Mouse (Mus musculus) liver, embryonic 12.5 days (tissue): ENCODE results near the gene Inip. TPM values are rescaled to one million over a fixed set of nuclear protein-coding genes. Genes with fewer than 3 reads are reported as not detected.

ENCODE experiments used
- ATAC-seq: fragments of 200-750 bp; cut with Nextera tagmentation; 2 replicates; pipeline ENCODE4 v1.8.0; 2017; ENCODE audit warnings: moderate number of reproducible peaks, mild to moderate bottlenecking, moderate library complexity
- H3K27ac ChIP-seq: fragments of 300-500 bp; sonication (generic); 2 replicates; pipeline ENCODE4 v1.5.1; 2016; ENCODE audit warnings: mild to moderate bottlenecking
- H3K27me3 ChIP-seq: fragments of 300-500 bp; sonication (generic); replicated peaks from 2 replicates; pipeline ENCODE4 v1.6.1; 2016; ENCODE audit warnings: mild to moderate bottlenecking, moderate library complexity
- H3K36me3 ChIP-seq: fragments of 300-500 bp; sonication (generic); 2 replicates; pipeline ENCODE4 v1.6.1; 2016; ENCODE audit warnings: mild to moderate bottlenecking, moderate library complexity
- H3K4me1 ChIP-seq: fragments of 300-500 bp; sonication (generic); 2 replicates; pipeline ENCODE4 v1.6.1; 2016
- H3K4me2 ChIP-seq: fragments of 300-500 bp; sonication (generic); 2 replicates; pipeline ENCODE4 v1.6.1; 2016; ENCODE audit warnings: mild to moderate bottlenecking, moderate library complexity
- H3K4me3 ChIP-seq: fragments of 300-500 bp; sonication (generic); 2 replicates; pipeline ENCODE4 v1.5.1; 2016; ENCODE audit warnings: mild to moderate bottlenecking, moderate library complexity
- H3K9ac ChIP-seq: fragments of 300-500 bp; sonication (generic); 2 replicates; pipeline ENCODE4 v1.6.1; 2016; ENCODE audit warnings: mild to moderate bottlenecking, moderate library complexity
- H3K9me3 ChIP-seq: fragments of 300-500 bp; sonication (generic); replicated peaks from 2 replicates; pipeline ENCODE4 v1.6.1; 2016; ENCODE audit warnings: mild to moderate bottlenecking, moderate library complexity
- WGBS: fragments of 180-500 bp; shearing (Covaris S2); methylation state at CpG from one replicate; pipeline ENCODE4 v1.1.7; 2016; ENCODE audit not compliant: insufficient replicate concordance; 5-methylcytosine and 5-hydroxymethylcytosine counted together
- polyA plus RNA-seq: library from polyadenylated mRNA; unstranded; fragments of >200 nt; fragmentation: Nextera tagmentation; extraction: Ambion mirVana; gene quantifications from 2 replicates; pipeline ENCODE4 v1.2.1, GENCODE M21; 2016

Inip gene
- polyA plus RNA-seq, 1 experiment from 2014 or later: 35.8 TPM

GRCm38 (mm10) chr4:59807521-59807920 is 6.1 kb upstream of the Inip start:
- WGBS: 56% methylated on average over 2 of the region's 2 CpGs
- Histone ChIP-seq H3K4me2 (peak overlapping the region; percentile 100), H3K9me3 (no peaks in the 10 kb centered on the region), H3K36me3 (peaks cover 4% of the 10 kb centered on the region; the same call in 1 of the 2 replicates), H3K27ac (no peak overlapping the region), H3K4me3 (no peak overlapping the region), H3K9ac (no peak overlapping the region), H3K27me3 (no peaks in the 10 kb centered on the region), H3K4me1 (peaks cover 60% of the 10 kb centered on the region)
- ATAC-seq: no peak

DNA sequence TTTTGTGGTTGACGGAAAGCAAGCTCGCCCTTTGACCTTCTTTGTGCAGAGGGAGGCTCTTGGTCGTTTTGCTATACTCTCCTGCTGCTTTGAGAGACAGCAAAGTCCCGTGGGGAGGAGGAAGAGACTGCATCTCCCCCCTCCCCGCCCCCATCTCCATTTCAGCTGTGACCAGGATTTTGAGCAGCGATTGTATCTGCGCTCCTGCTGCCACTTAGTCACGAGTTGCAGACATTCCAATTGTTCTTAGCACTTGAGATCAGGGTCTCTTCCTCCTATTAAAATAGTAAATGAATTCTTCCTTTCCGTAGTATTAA is 5.4 kb upstream of the Inip start:
- no peak for ATAC-seq

GRCm38 (mm10) chr4:59805968-59806878 is 4.8 kb upstream of the Inip start:
- peaks cover 69% of the 10 kb centered on the region for H3K4me1 ChIP-seq
- no peaks in the 10 kb centered on the region for H3K9me3 ChIP-seq
- H3K36me3 ChIP-seq: peaks cover 4% of the 10 kb centered on the region; the same call in 1 of the 2 replicates
- peak overlapping the region; percentile 74 for H3K27ac ChIP-seq
- H3K4me2 ChIP-seq: peak overlapping the region; percentile 100
- H3K9ac ChIP-seq: peak overlapping the region; percentile 89
- peak overlapping the region; percentile 92 for H3K4me3 ChIP-seq
- under 1% methylated on average over 56 of the region's 58 CpGs for WGBS
- ATAC-seq: peak; percentile 49
- H3K27me3 ChIP-seq: no peaks in the 10 kb centered on the region

More for the DNA sequence above, 5.4 kb upstream of the Inip start:
- Histone ChIP-seq H3K36me3 (peaks cover 4% of the 10 kb centered on the region; the same call in 1 of the 2 replicates), H3K4me2 (peak overlapping the region; percentile 100), H3K4me1 (peaks cover 67% of the 10 kb centered on the region), H3K4me3 (peak overlapping the region; percentile 92), H3K9me3 (no peaks in the 10 kb centered on the region), H3K27me3 (no peaks in the 10 kb centered on the region), H3K9ac (peak overlapping the region; percentile 89), H3K27ac (peak overlapping the region; percentile 23; the same call in 1 of the 2 replicates)
- WGBS: 10% methylated on average over 9 of the region's 9 CpGs

GRCm38 (mm10) chr4:59805181-59805967 is 4.0 kb upstream of the Inip start, which contains the start of gene Snx30:
TSS of gene Snx30 (plus strand) at chr4:59805840.
- peak within 1 kb of the TSS; percentile 74 for H3K27ac ChIP-seq
- H3K4me2 ChIP-seq: peak within 1 kb of the TSS; percentile 100
- no peaks in the 10 kb centered on the region for H3K27me3 ChIP-seq
- H3K36me3 ChIP-seq: peaks cover 2% of the 10 kb centered on the region; the same call in 1 of the 2 replicates
- no peaks in the 10 kb centered on the region for H3K9me3 ChIP-seq
- H3K4me3 ChIP-seq: peak within 1 kb of the TSS; percentile 92
- ATAC-seq: peak; percentile 85
- peaks cover 69% of the 10 kb centered on the region for H3K4me1 ChIP-seq
- 7% methylated on average over 45 of the region's 45 CpGs for WGBS
- H3K9ac ChIP-seq: peak within 1 kb of the TSS; percentile 89

GRCm38 (mm10) chr4:59804754-59805153 is 3.4 kb upstream of the Inip start:
- no peaks in the 10 kb centered on the region for H3K36me3 ChIP-seq
- 64% methylated on average over 1 of the region's 1 CpGs for WGBS
- H3K27me3 ChIP-seq: no peaks in the 10 kb centered on the region
- H3K4me3 ChIP-seq: peak overlapping the region; percentile 92
- H3K4me2 ChIP-seq: peak overlapping the region; percentile 100
- H3K27ac ChIP-seq: peak overlapping the region; percentile 74
- no peak for ATAC-seq
- H3K9ac ChIP-seq: peak overlapping the region; percentile 89; the same call in 1 of the 2 replicates
- H3K9me3 ChIP-seq: no peaks in the 10 kb centered on the region
- H3K4me1 ChIP-seq: peaks cover 69% of the 10 kb centered on the region

- ATAC-seq: no peak
- WGBS: 25% methylated on average over 5 of the region's 5 CpGs
- H3K4me2 ChIP-seq: 0 out of 2 replicates have a peak overlapping the region, but pooled peaks have one; percentile 18
- no peak overlapping the region for H3K4me3 ChIP-seq
- H3K27me3 ChIP-seq: no peaks in the 10 kb centered on the region
- peak overlapping the region; percentile 77 for H3K27ac ChIP-seq
- H3K9ac ChIP-seq: no peak overlapping the region
- H3K36me3 ChIP-seq: no peaks in the 10 kb centered on the region
- peaks cover 62% of the 10 kb centered on the region for H3K4me1 ChIP-seq
- H3K9me3 ChIP-seq: no peaks in the 10 kb centered on the region
These were observed 2.0 kb upstream of the Inip start for GRCm38 (mm10) chr4:59803358-59803757.

DNA sequence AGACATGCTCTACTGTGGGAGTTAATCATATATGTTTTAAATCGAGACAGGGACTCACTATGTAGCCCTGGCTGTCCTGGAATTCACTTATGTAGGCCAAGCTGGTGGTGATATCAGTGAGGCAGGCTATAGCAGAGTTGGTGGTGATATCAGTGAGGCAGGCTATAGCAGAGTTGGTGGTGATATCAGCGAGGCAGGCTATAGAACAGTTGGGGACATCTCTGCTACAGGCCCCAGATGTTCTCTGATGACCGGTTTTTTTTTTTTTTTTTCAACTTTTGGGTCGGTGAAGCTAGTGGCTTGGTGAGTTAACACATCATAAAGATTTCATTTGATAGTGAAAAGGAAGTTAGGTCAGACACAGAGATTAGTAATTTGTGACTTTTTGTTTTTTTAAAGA is 1.4 kb upstream of the Inip start:
- no peaks in the 10 kb centered on the region for H3K9me3 ChIP-seq
- no peak overlapping the region for H3K4me3 ChIP-seq
- H3K36me3 ChIP-seq: no peaks in the 10 kb centered on the region
- WGBS: 19% methylated on average over 4 of the region's 4 CpGs
- H3K4me1 ChIP-seq: peaks cover 57% of the 10 kb centered on the region
- H3K27me3 ChIP-seq: no peaks in the 10 kb centered on the region
- H3K9ac ChIP-seq: 0 out of 2 replicates have a peak overlapping the region, but pooled peaks have one; percentile 6
- peak overlapping the region; percentile 18; the same call in 1 of the 2 replicates for H3K4me2 ChIP-seq
- peak overlapping the region; percentile 77 for H3K27ac ChIP-seq
- peak; percentile 87 for ATAC-seq

GRCm38 (mm10) chr4:59802107-59802506 is 718 bp upstream of the Inip start:
- 83% methylated on average over 6 of the region's 6 CpGs for WGBS
- Histone ChIP-seq H3K4me3 (no peak overlapping the region), H3K27ac (peak overlapping the region; percentile 77), H3K9ac (0 out of 2 replicates have a peak overlapping the region, but pooled peaks have one; percentile 6), H3K36me3 (no peaks in the 10 kb centered on the region), H3K27me3 (no peaks in the 10 kb centered on the region), H3K9me3 (no peaks in the 10 kb centered on the region), H3K4me2 (no peak overlapping the region), H3K4me1 (peaks cover 51% of the 10 kb centered on the region)
- ATAC-seq: no peak

- H3K36me3 ChIP-seq: no peaks in the 10 kb centered on the region
- ATAC-seq: no peak
- no peaks in the 10 kb centered on the region for H3K9me3 ChIP-seq
- whole genome bisulfite sequencing: 72% methylated on average over 5 of the region's 5 CpGs
- H3K27me3 ChIP-seq: no peaks in the 10 kb centered on the region
- no peak overlapping the region for H3K4me3 ChIP-seq
- no peak overlapping the region for H3K9ac ChIP-seq
- no peak overlapping the region for H3K27ac ChIP-seq
- H3K4me2 ChIP-seq: no peak overlapping the region
- peaks cover 36% of the 10 kb centered on the region for H3K4me1 ChIP-seq
These were observed 1.2 kb downstream of the Inip start for GRCm38 (mm10) chr4:59800181-59800580.

DNA sequence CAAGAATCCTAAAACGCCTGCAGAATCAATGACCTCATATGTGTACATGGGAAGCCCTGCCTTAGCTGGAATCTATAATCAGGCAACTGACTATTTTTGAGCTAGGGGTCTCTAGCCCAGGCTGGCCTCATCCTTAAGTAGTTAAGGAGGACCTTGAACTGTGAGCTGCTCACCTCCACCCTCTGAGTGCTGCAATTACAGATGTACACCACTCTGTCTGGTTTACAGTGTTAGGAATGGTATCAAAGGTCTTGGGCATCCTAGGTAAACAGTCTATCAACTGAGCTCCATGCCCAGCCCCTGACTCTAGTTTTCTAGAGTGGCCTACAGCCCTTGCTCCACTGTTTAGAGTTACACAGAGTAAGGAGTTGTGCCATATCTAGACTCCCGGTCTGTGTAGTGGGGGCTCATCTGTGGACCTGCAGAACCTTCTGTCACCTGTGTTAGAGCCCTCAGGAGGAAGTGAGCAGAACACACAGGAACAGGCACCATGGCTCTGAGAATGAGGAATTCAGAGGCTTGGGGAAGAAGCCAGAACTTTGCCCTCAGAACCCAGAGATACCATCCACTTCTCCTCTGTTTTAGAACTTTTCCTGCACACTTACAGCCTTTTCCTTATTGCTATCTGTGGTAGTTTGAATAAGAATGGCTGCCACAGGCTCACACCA is 5.5 kb downstream of the Inip start:
- H3K36me3 ChIP-seq: no peaks in the 10 kb centered on the region
- no peak overlapping the region for H3K27ac ChIP-seq
- H3K4me3 ChIP-seq: no peak overlapping the region
- no peak for ATAC-seq
- H3K27me3 ChIP-seq: peaks cover 6% of the 10 kb centered on the region
- H3K9me3 ChIP-seq: no peaks in the 10 kb centered on the region
- H3K4me2 ChIP-seq: no peak overlapping the region
- WGBS: 62% methylated on average over 2 of the region's 2 CpGs
- H3K9ac ChIP-seq: no peak overlapping the region
- H3K4me1 ChIP-seq: no peaks in the 10 kb centered on the region

- no peaks in the 10 kb centered on the region for H3K9me3 ChIP-seq
- 71% methylated on average over 2 of the region's 2 CpGs for WGBS
- no peak for ATAC-seq
- no peak overlapping the region for H3K4me3 ChIP-seq
- H3K36me3 ChIP-seq: no peaks in the 10 kb centered on the region
- no peak overlapping the region for H3K9ac ChIP-seq
- H3K4me2 ChIP-seq: no peak overlapping the region
- peaks cover 6% of the 10 kb centered on the region for H3K27me3 ChIP-seq
- no peak overlapping the region for H3K27ac ChIP-seq
- H3K4me1 ChIP-seq: no peaks in the 10 kb centered on the region
These were observed 7.3 kb downstream of the Inip start for GRCm38 (mm10) chr4:59794116-59794515.
